Mouse (Mus musculus): ENCODE data around the gene Ndufb7.

GRCm38 (mm10) chr8:83521310-83521709 lies 45.2 kb upstream of the Ndufb7 start:
- TF ChIP-seq ZC3H11A (IDR thresholded peaks at IDR 0.05; ENCODE audit: borderline replicate concordance, low read depth, low read length) (no peak), CHD2 (IDR thresholded peaks at IDR 0.05; ENCODE audit: low read depth, low read length) (no peak)
